Mouse (Mus musculus) megakaryocyte, adult 5-6 weeks (primary cell): ENCODE data around the gene Fam187a. TPM values are rescaled to one million over a fixed set of nuclear protein-coding genes. Genes with fewer than 3 reads are reported as not detected.

Source experiments
- ATAC-seq: 2 replicates; pipeline ENCODE4 v1.8.0; 2016; ENCODE audit warnings: mild to moderate bottlenecking, inconsistent platforms; ENCODE audit not compliant: poor library complexity, severe bottlenecking
- total RNA-seq, 2 experiments: library from RNA; stranded (forward) in 1 of 2; stranded (reverse) in 1 of 2; fragments of 153-499, 151-499 nt in 1 of 2; fragments of 221-1000, 200-1000 nt in 1 of 2; gene quantifications; 2 replicates each; pipeline versions ENCODE4 v1.2.3 to v1.2.4; 2015 to 2017

Fam187a gene
- total RNA-seq, 2 experiments from 2014 or later = not detected

- ATAC-seq = peak; percentile 92
These were observed 8.2 kb downstream of the Fam187a start for GRCm38 (mm10) chr11:102893015-102893651.

- no peak for ATAC-seq
These were observed 9.7 kb downstream of the Fam187a start for GRCm38 (mm10) chr11:102894716-102895115.

- no peak for ATAC-seq
These were observed 10.8 kb downstream of the Fam187a start for GRCm38 (mm10) chr11:102895779-102896178.

GRCm38 (mm10) chr11:102896641-102897040 lies 11.7 kb downstream of the Fam187a start:
- no peak for ATAC-seq

- no peak for ATAC-seq
These were observed 13.4 kb downstream of the Fam187a start for GRCm38 (mm10) chr11:102898408-102898807.

- peak; percentile 82 for ATAC-seq
These were observed 15.8 kb downstream of the Fam187a start, which contains the start of gene Gfap for GRCm38 (mm10) chr11:102900763-102901162. Gene Gfap, minus strand, starts transcription at chr11:102900912.

- ATAC-seq = 0 out of 2 replicates have a peak, but pooled peaks have one; percentile 5
These were observed 16.2 kb downstream of the Fam187a start for GRCm38 (mm10) chr11:102901199-102901598.

- no peak for ATAC-seq
These were observed 17.1 kb downstream of the Fam187a start for GRCm38 (mm10) chr11:102902107-102902506.

GRCm38 (mm10) chr11:102903654-102904053 lies 18.7 kb downstream of the Fam187a start:
- ATAC-seq = no peak

GRCm38 (mm10) chr11:102911376-102911775 lies 26.4 kb downstream of the Fam187a start:
- ATAC-seq = no peak

- no peak for ATAC-seq
These were observed 30.4 kb downstream of the Fam187a start for GRCm38 (mm10) chr11:102915380-102915779.

GRCm38 (mm10) chr11:102918077-102918476 lies 33.1 kb downstream of the Fam187a start:
- ATAC-seq = no peak

- no peak for ATAC-seq
These were observed 36.5 kb downstream of the Fam187a start for GRCm38 (mm10) chr11:102921491-102921890.

GRCm38 (mm10) chr11:102924557-102925350 lies 39.8 kb downstream of the Fam187a start, which contains the start of gene Kif18b:
Gene Kif18b, minus strand, starts transcription at chr11:102925124.
- peak; percentile 98 for ATAC-seq

- ATAC-seq = peak; percentile 52
These were observed 40.4 kb downstream of the Fam187a start for GRCm38 (mm10) chr11:102925351-102925717.

- no peak for ATAC-seq
These were observed 45.7 kb downstream of the Fam187a start for GRCm38 (mm10) chr11:102930672-102931071.

GRCm38 (mm10) chr11:102936272-102936671 lies 51.3 kb downstream of the Fam187a start:
- no peak for ATAC-seq

Other genes with a start within 250 kb of the Fam187a start
- not detected in 2 replicates for gene Meioc, start 221.5 kb upstream of the Fam187a start, total RNA-seq (2015)
- gene Meioc, start 221.5 kb upstream of the Fam187a start, total RNA-seq (2017) = not detected in 2 replicates
- 17.1 and 18.1 TPM in 2 replicates for gene Ccdc43, start 187.4 kb upstream of the Fam187a start, total RNA-seq (2015)
- gene Ccdc43, start 187.4 kb upstream of the Fam187a start, total RNA-seq (2017) = 27.2 and 30.2 TPM in 2 replicates
- 0.54 and 0.62 TPM in 2 replicates for gene Adam11, start 123.7 kb upstream of the Fam187a start, total RNA-seq (2015)
- 0.81 TPM in 1 of 2 replicates, not detected in the other for gene Adam11, start 123.7 kb upstream of the Fam187a start, total RNA-seq (2017)
- gene Gjc1, start 65.5 kb upstream of the Fam187a start, total RNA-seq (2015) = 0.11 TPM in 2 replicates
- gene Gjc1, start 65.5 kb upstream of the Fam187a start, total RNA-seq (2017) = 0.40 and 0.89 TPM in 2 replicates
- gene Higd1b, start 49.3 kb upstream of the Fam187a start, total RNA-seq (2015) = not detected in 2 replicates
- gene Higd1b, start 49.3 kb upstream of the Fam187a start, total RNA-seq (2017) = not detected in 2 replicates
- 67.2 and 80.2 TPM in 2 replicates for gene Eftud2, start 4.2 kb upstream of the Fam187a start, total RNA-seq (2015)
- 62.9 and 70.6 TPM in 2 replicates for gene Eftud2, start 4.2 kb upstream of the Fam187a start, total RNA-seq (2017)
- not detected in 2 replicates for gene Ccdc103, start 4.0 kb upstream of the Fam187a start, total RNA-seq (2015)
- gene Ccdc103, start 4.0 kb upstream of the Fam187a start, total RNA-seq (2017) = not detected in 2 replicates
- 0.18 and 0.49 TPM in 2 replicates for gene Gfap, start 15.7 kb downstream of the Fam187a start, total RNA-seq (2015)
- gene Gfap, start 15.7 kb downstream of the Fam187a start, total RNA-seq (2017) = 0.49 TPM in 1 of 2 replicates, not detected in the other
- gene Kif18b, start 40.0 kb downstream of the Fam187a start, total RNA-seq (2015) = 22.1 and 24.9 TPM in 2 replicates
- 23.2 and 25.4 TPM in 2 replicates for gene Kif18b, start 40.0 kb downstream of the Fam187a start, total RNA-seq (2017)
- not detected in 2 replicates for gene C1ql1, start 61.5 kb downstream of the Fam187a start, total RNA-seq (2015)
- gene C1ql1, start 61.5 kb downstream of the Fam187a start, total RNA-seq (2017) = not detected in 2 replicates
- gene Nmt1, start 143.0 kb downstream of the Fam187a start, total RNA-seq (2015) = 41.5 and 41.7 TPM in 2 replicates
- gene Nmt1, start 143.0 kb downstream of the Fam187a start, total RNA-seq (2017) = 35.0 and 40.9 TPM in 2 replicates
- 20.5 and 20.7 TPM in 2 replicates for gene Dcakd, start 143.2 kb downstream of the Fam187a start, total RNA-seq (2015)
- 6.8 and 9.3 TPM in 2 replicates for gene Dcakd, start 143.2 kb downstream of the Fam187a start, total RNA-seq (2017)
- not detected in 2 replicates for gene Plcd3, start 216.5 kb downstream of the Fam187a start, total RNA-seq (2015)
- not detected in 2 replicates for gene Plcd3, start 216.5 kb downstream of the Fam187a start, total RNA-seq (2017)
- gene Acbd4, start 216.5 kb downstream of the Fam187a start, total RNA-seq (2015) = 3.2 and 6.2 TPM in 2 replicates
- 9.3 and 9.4 TPM in 2 replicates for gene Acbd4, start 216.5 kb downstream of the Fam187a start, total RNA-seq (2017)
- gene Hexim1, start 231.1 kb downstream of the Fam187a start, total RNA-seq (2015) = 10.1 TPM in 2 replicates
- gene Hexim1, start 231.1 kb downstream of the Fam187a start, total RNA-seq (2017) = 17.0 and 24.6 TPM in 2 replicates
- 0.25 and 1.8 TPM in 2 replicates for gene Hexim2, start 247.3 kb downstream of the Fam187a start, total RNA-seq (2015)
- 1.0 and 2.1 TPM in 2 replicates for gene Hexim2, start 247.3 kb downstream of the Fam187a start, total RNA-seq (2017)